Mouse (Mus musculus) common myeloid progenitor, adult 5-6 weeks (primary cell): Measurements from ENCODE around the gene Serpinb9b. TPM values are rescaled to one million over a fixed set of nuclear protein-coding genes. Genes with fewer than 3 reads are reported as not detected.
"Not testable (repeated sequence)": the region's sequence is repeated elsewhere in the genome, so short reads cannot be mapped to it uniquely, and the experiment has no call there.

Experiments
- ATAC-seq: replicated peaks from 2 replicates; pipeline ENCODE4 v1.8.0; 2016; ENCODE audit warnings: low read depth, mild to moderate bottlenecking, moderate TSS enrichment, inconsistent platforms; ENCODE audit not compliant: poor library complexity, severe bottlenecking
- total RNA-seq: library from RNA; stranded (forward); fragments of 200-1000, 187-1606 nt; gene quantifications from 2 replicates; pipeline ENCODE4 v1.2.3, GENCODE M21; 2017

Gene Serpinb9b
- not detected in 2 replicates for total RNA-seq

GRCm38 (mm10) chr13:33027244-33027643 is at the start of gene Serpinb9b:
TSS of gene Serpinb9b (plus strand) at chr13:33027416.
- 0 out of 2 replicates have a peak, but pooled peaks have one; percentile 47 for ATAC-seq

- ATAC-seq = no peak
These were observed 44.6 kb upstream of the Serpinb9b start for GRCm38 (mm10) chr13:32982556-32983042.

GRCm38 (mm10) chr13:32986256-32986655 is 41.0 kb upstream of the Serpinb9b start:
- ATAC-seq = no peak

- ATAC-seq = peak; percentile 96
These were observed 33.9 kb upstream of the Serpinb9b start for GRCm38 (mm10) chr13:32993152-32993893.

GRCm38 (mm10) chr13:32993894-32994242 is 33.3 kb upstream of the Serpinb9b start:
- ATAC-seq = no peak

- no peak for ATAC-seq
These were observed 32.2 kb upstream of the Serpinb9b start for GRCm38 (mm10) chr13:32995051-32995450.

- ATAC-seq = no peak
These were observed 25.9 kb upstream of the Serpinb9b start for GRCm38 (mm10) chr13:33001341-33001740.

GRCm38 (mm10) chr13:33002950-33003349 is 24.3 kb upstream of the Serpinb9b start, which contains the start of gene Serpinb9:
TSS of gene Serpinb9 (plus strand) at chr13:33003250.
- no peak for ATAC-seq

- peak; percentile 30 for ATAC-seq
These were observed 23.4 kb upstream of the Serpinb9b start for GRCm38 (mm10) chr13:33003523-33004413.

GRCm38 (mm10) chr13:33004414-33005105 is 22.7 kb upstream of the Serpinb9b start:
- peak; percentile 96 for ATAC-seq

GRCm38 (mm10) chr13:33005501-33006075 is 21.6 kb upstream of the Serpinb9b start:
- ATAC-seq = no peak

- ATAC-seq = no peak
These were observed 20.7 kb upstream of the Serpinb9b start for GRCm38 (mm10) chr13:33006555-33006954.

- no peak for ATAC-seq
These were observed 14.8 kb upstream of the Serpinb9b start for GRCm38 (mm10) chr13:33012395-33012794.

GRCm38 (mm10) chr13:33013271-33013670 is 13.9 kb upstream of the Serpinb9b start:
- no peak for ATAC-seq

GRCm38 (mm10) chr13:33022371-33022770 is 4.8 kb upstream of the Serpinb9b start:
- no peak for ATAC-seq

- no peak for ATAC-seq
These were observed 674 bp upstream of the Serpinb9b start for GRCm38 (mm10) chr13:33026427-33027057.

GRCm38 (mm10) chr13:33028146-33028545 is 930 bp downstream of the Serpinb9b start:
- ATAC-seq = no peak

GRCm38 (mm10) chr13:33028550-33028949 is 1.3 kb downstream of the Serpinb9b start:
- no peak for ATAC-seq

- not testable (repeated sequence) for ATAC-seq
These were observed 2.3 kb downstream of the Serpinb9b start for GRCm38 (mm10) chr13:33029478-33029877.
